Mouse (Mus musculus) ES-Bruce4 (cell line): Measurements from ENCODE around the gene Sema4c. TPM values are rescaled to one million over a fixed set of nuclear protein-coding genes. Genes with fewer than 3 reads are reported as not detected.

Experiments
- H3K27ac ChIP-seq: 2 replicates; pipeline ENCODE4 v1.5.1; 2012; ENCODE audit warnings: low read length, inconsistent platforms; ENCODE audit not compliant: insufficient read depth
- H3K27me3 ChIP-seq: 2 replicates; pipeline ENCODE4 v1.6.1; 2012; ENCODE audit warnings: mild to moderate bottlenecking, low read length, inconsistent platforms; ENCODE audit not compliant: control insufficient read depth, poor library complexity, insufficient read depth, severe bottlenecking
- H3K36me3 ChIP-seq: 2 replicates; pipeline ENCODE4 v1.6.1; 2012; ENCODE audit warnings: inconsistent platforms, mild to moderate bottlenecking, low read length, moderate library complexity; ENCODE audit not compliant: control insufficient read depth, poor library complexity, insufficient read depth, severe bottlenecking
- H3K4me1 ChIP-seq: one replicate; pipeline ENCODE4 v1.8.1; 2011; ENCODE audit warnings: low read length; ENCODE audit not compliant: control insufficient read depth, insufficient read depth
- H3K4me3 ChIP-seq: 2 replicates; pipeline ENCODE4 v1.5.1; 2011; ENCODE audit warnings: low read depth, mild to moderate bottlenecking, low read length
- H3K9ac ChIP-seq: 2 replicates; pipeline ENCODE4 v1.6.1; 2012; ENCODE audit warnings: low read depth, mild to moderate bottlenecking, inconsistent platforms; ENCODE audit not compliant: poor library complexity, severe bottlenecking
- H3K9me3 ChIP-seq: replicated peaks from 2 replicates; pipeline ENCODE4 v1.6.1; 2012; ENCODE audit warnings: mild to moderate bottlenecking, low read length, inconsistent platforms; ENCODE audit not compliant: control insufficient read depth, poor library complexity, insufficient read depth, severe bottlenecking
- CTCF ChIP-seq: IDR thresholded peaks from one replicate; pipeline ENCODE4 v1.8.1; 2011; ENCODE audit warnings: low read depth, low read length
- EP300 ChIP-seq: IDR thresholded peaks from 2 replicates; pipeline ENCODE4 v1.6.1; 2011; ENCODE audit warnings: low read depth, low read length; ENCODE audit not compliant: insufficient read depth
- POLR2A ChIP-seq: IDR thresholded peaks from one replicate; pipeline ENCODE4 v1.8.1; 2011; ENCODE audit warnings: low read length; ENCODE audit not compliant: insufficient read depth
- polyA plus RNA-seq: library from polyadenylated mRNA; stranded (reverse); fragments of >200 nt; gene quantifications from 2 replicates; pipeline ENCODE4 v1.2.4, GENCODE M21; 2011; ENCODE audit warnings: low read depth; ENCODE audit not compliant: missing spikeins, insufficient read depth, insufficient read length

Gene Sema4c
- polyA plus RNA-seq: 6.5 and 11.2 TPM in 2 replicates

GRCm38 (mm10) chr1:36558031-36558993 is at the start of gene Sema4c:
Gene Sema4c (minus strand): TSS chr1:36558349.
- Histone ChIP-seq H3K9ac (peak within 1 kb of the TSS; percentile 67), H3K36me3 (no peaks in the 10 kb centered on the region), H3K9me3 (no peaks in the 10 kb centered on the region), H3K4me1 (peaks cover 2% of the 10 kb centered on the region), H3K4me3 (peak within 1 kb of the TSS; percentile 84), H3K27ac (no peak within 1 kb of the TSS), H3K27me3 (no peaks in the 10 kb centered on the region)
- no peak for TF ChIP-seq EP300
- no peak for TF ChIP-seq POLR2A
- no peak for TF ChIP-seq CTCF

GRCm38 (mm10) chr1:36606951-36607350 is 48.8 kb upstream of the Sema4c start:
- H3K27me3 ChIP-seq: no peaks in the 10 kb centered on the region
- no peaks in the 10 kb centered on the region for H3K36me3 ChIP-seq
- no peaks in the 10 kb centered on the region for H3K9me3 ChIP-seq
- TF ChIP-seq EP300: no peak
- TF ChIP-seq CTCF: no peak
- TF ChIP-seq POLR2A: no peak
- no peak overlapping the region for H3K27ac ChIP-seq
- H3K4me3 ChIP-seq: no peak overlapping the region
- H3K4me1 ChIP-seq: peaks cover 6% of the 10 kb centered on the region
- no peak overlapping the region for H3K9ac ChIP-seq

- TF ChIP-seq CTCF (no peak), POLR2A (no peak), EP300 (no peak)
- H3K4me1 ChIP-seq: peaks cover 4% of the 10 kb centered on the region
- no peak overlapping the region for H3K4me3 ChIP-seq
- H3K27ac ChIP-seq: no peak overlapping the region
- H3K36me3 ChIP-seq: no peaks in the 10 kb centered on the region
- H3K27me3 ChIP-seq: no peaks in the 10 kb centered on the region
- no peaks in the 10 kb centered on the region for H3K9me3 ChIP-seq
- H3K9ac ChIP-seq: no peak overlapping the region
Measured at GRCm38 (mm10) chr1:36604254-36605156, 46.4 kb upstream of the Sema4c start.

- no peaks in the 10 kb centered on the region for H3K36me3 ChIP-seq
- H3K27me3 ChIP-seq: no peaks in the 10 kb centered on the region
- no peak overlapping the region for H3K9ac ChIP-seq
- H3K4me3 ChIP-seq: no peak overlapping the region
- H3K4me1 ChIP-seq: peaks cover 3% of the 10 kb centered on the region
- no peak overlapping the region for H3K27ac ChIP-seq
- H3K9me3 ChIP-seq: no peaks in the 10 kb centered on the region
- no peak for TF ChIP-seq POLR2A
Measured at GRCm38 (mm10) chr1:36603361-36603760, 45.2 kb upstream of the Sema4c start.

- H3K9me3 ChIP-seq: no peaks in the 10 kb centered on the region
- no peaks in the 10 kb centered on the region for H3K36me3 ChIP-seq
- no peaks in the 10 kb centered on the region for H3K4me1 ChIP-seq
- TF ChIP-seq POLR2A (no peak), CTCF (no peak), EP300 (no peak)
- no peaks in the 10 kb centered on the region for H3K27me3 ChIP-seq
- H3K9ac ChIP-seq: no peak overlapping the region
- H3K4me3 ChIP-seq: no peak overlapping the region
- no peak overlapping the region for H3K27ac ChIP-seq
Measured at GRCm38 (mm10) chr1:36602271-36602670, 44.1 kb upstream of the Sema4c start.
